Mouse (Mus musculus) telencephalon, adult 2 months (tissue): ENCODE measurements around the gene Adk.
"Not testable (repeated sequence)": the region's sequence is repeated elsewhere in the genome, so short reads cannot be mapped to it uniquely, and the experiment has no call there.

Experiments
- DNase-seq: peaks from one replicate; pipeline ENCODE4 v3.0.0-alpha.2; 2011; ENCODE audit warnings: low read depth, low spot score

Gene Adk

GRCm38 (mm10) chr14:21427369-21427768 lies 375.0 kb downstream of the Adk start:
- DNase-seq: no peak

- DNase-seq: no peak
Measured at GRCm38 (mm10) chr14:21433415-21433814, 381.0 kb downstream of the Adk start.

- no peak for DNase-seq
Measured at GRCm38 (mm10) chr14:21433995-21434394, 381.6 kb downstream of the Adk start.

- no peak for DNase-seq
Measured at GRCm38 (mm10) chr14:21434686-21435085, 382.3 kb downstream of the Adk start.

GRCm38 (mm10) chr14:21439785-21440184 lies 387.4 kb downstream of the Adk start:
- DNase-seq: no peak

GRCm38 (mm10) chr14:21440526-21440925 lies 388.2 kb downstream of the Adk start:
- no peak for DNase-seq

GRCm38 (mm10) chr14:21441772-21442533 lies 389.6 kb downstream of the Adk start:
- no peak for DNase-seq

- DNase-seq: no peak
Measured at GRCm38 (mm10) chr14:21452581-21452980, 400.2 kb downstream of the Adk start.

- DNase-seq: no peak
Measured at GRCm38 (mm10) chr14:21453896-21454295, 401.5 kb downstream of the Adk start.

GRCm38 (mm10) chr14:21455654-21456350 lies 403.4 kb downstream of the Adk start:
- DNase-seq: no peak

- DNase-seq: no peak
Measured at GRCm38 (mm10) chr14:21456526-21456925, 404.2 kb downstream of the Adk start.

- DNase-seq: no peak
Measured at GRCm38 (mm10) chr14:21457876-21458275, 405.5 kb downstream of the Adk start.

- no peak for DNase-seq
Measured at GRCm38 (mm10) chr14:21458696-21459095, 406.3 kb downstream of the Adk start.

- no peak for DNase-seq
Measured at GRCm38 (mm10) chr14:21459163-21459562, 406.8 kb downstream of the Adk start.

GRCm38 (mm10) chr14:21462398-21462797 lies 410.0 kb downstream of the Adk start:
- no peak for DNase-seq

GRCm38 (mm10) chr14:21463117-21463712 lies 410.8 kb downstream of the Adk start:
- DNase-seq: no peak

- no peak for DNase-seq
Measured at GRCm38 (mm10) chr14:21470386-21470785, 418.0 kb downstream of the Adk start.

- no peak for DNase-seq
Measured at GRCm38 (mm10) chr14:21471975-21472374, 419.6 kb downstream of the Adk start.

- DNase-seq: not testable (repeated sequence)
Measured at GRCm38 (mm10) chr14:21474593-21475132, 422.3 kb downstream of the Adk start.

GRCm38 (mm10) chr14:21477181-21477580 lies 424.8 kb downstream of the Adk start:
- no peak for DNase-seq

- DNase-seq: no peak
Measured at GRCm38 (mm10) chr14:21479566-21479965, 427.2 kb downstream of the Adk start.

GRCm38 (mm10) chr14:21480191-21480590 lies 427.8 kb downstream of the Adk start:
- DNase-seq: no peak
